Mouse (Mus musculus): Measurements from ENCODE around the gene Mif4gd. TPM values are rescaled to one million over a fixed set of nuclear protein-coding genes. Genes with fewer than 3 reads are reported as not detected.

Gene Mif4gd
- polyA plus RNA-seq, 1 experiment from 2014 or later = 35.9 TPM

DNA sequence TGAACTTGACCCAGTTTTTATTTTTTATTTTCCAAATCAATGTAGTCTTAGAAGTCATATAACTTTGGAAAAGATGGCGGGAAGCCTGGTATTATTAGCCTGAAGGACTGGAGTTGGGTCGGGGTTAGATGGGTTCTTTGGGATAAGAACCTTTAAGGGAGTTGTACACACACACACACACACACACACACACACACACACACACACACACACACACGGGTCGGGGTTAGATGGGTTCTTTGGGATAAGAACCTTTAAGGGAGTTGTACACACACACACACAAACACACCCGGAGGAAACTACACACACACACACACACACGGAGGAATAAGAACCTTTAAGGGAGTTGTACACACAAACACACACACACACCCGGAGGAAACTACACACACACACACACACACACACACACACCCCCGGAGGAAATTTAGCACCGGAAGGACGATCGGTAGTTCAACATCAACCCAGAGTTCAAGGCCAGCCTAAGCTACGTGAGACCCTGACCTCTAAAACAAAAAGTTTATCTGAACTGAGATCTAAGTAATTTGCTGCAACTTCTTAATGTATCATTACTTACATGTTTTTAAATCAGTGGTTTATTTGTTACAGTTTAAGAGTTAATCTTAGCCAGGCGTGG lies 15.8 kb upstream of the Mif4gd start:
- Histone ChIP-seq H3K9me3 (replicated peaks; ENCODE audit: control insufficient read depth, low read length) (no peaks in the 10 kb centered on the region), H3K4me3 (replicated peaks; ENCODE audit: low read length) (peak overlapping the region; percentile 75), H3K27ac (ENCODE audit: low read length) (0 out of 2 replicates have a peak overlapping the region, but pooled peaks have one; percentile 34), H3K27me3 (ENCODE audit: control insufficient read depth, insufficient read depth, low read length) (no peaks in the 10 kb centered on the region), H3K4me2 (ENCODE audit: low read depth, low read length) (peak overlapping the region; percentile 47), H3K4me1 (ENCODE audit: control insufficient read depth, insufficient read depth, low read length) (peaks cover 6% of the 10 kb centered on the region), H3K36me3 (ENCODE audit: control insufficient read depth, insufficient read depth, low read length) (no peaks in the 10 kb centered on the region), H3K9ac (ENCODE audit: low read length) (peak overlapping the region; percentile 27; the same call in 1 of the 2 replicates)
- ATAC-seq (ENCODE audit: insufficient read depth, low FRiP score) = no peak
- WGBS = 47% methylated on average over 13 of the region's 13 CpGs

DNA sequence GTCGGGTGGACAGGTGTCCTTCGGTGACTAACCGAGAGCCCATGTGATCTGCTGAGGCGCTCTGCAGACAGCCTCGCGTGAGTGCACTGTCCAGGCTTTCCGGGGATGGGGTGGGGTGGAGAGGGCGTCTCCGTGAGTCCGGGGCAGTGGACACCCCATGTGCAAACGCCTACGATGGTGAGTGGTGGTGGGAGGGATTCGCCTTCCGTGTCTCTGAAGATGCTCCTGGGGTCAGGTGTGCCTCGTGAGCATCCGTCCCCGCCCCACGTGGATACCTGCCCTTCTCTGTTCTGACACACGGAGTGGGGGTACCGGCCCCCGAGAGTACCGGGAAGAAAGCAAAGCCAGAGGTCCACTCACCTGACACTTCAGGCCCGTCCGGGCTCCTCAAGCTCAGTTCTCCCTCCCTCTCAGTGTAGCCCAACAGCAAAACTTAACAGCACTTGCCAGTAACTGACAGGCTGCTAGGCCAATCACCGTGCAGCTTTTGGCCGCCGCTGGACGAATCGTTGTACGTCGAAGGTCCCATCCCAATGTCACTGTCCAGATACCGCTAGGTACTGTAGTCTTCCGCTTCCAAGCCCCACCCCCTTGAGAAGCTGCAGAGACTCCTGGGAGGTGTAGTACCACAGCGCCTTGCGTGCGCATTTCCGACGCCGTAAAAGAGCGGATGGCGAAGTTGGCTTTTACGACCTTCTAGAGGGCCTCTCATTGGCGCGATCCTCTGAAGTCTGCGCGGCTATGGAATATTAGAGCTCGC lies 15.1 kb upstream of the Mif4gd start, which contains the start of gene Slc25a19:
TSS of gene Slc25a19 (minus strand) at position 591 of the 760 bp plus-strand sequence.
- WGBS = 0% methylated on average over 47 of the region's 47 CpGs
- H3K9ac ChIP-seq (ENCODE audit: low read length) = peak within 1 kb of the TSS; percentile 79
- H3K9me3 ChIP-seq (replicated peaks; ENCODE audit: control insufficient read depth, low read length) = no peaks in the 10 kb centered on the region
- ATAC-seq (ENCODE audit: insufficient read depth, low FRiP score) = peak; percentile 98
- H3K27me3 ChIP-seq (ENCODE audit: control insufficient read depth, insufficient read depth, low read length) = no peaks in the 10 kb centered on the region
- peak within 1 kb of the TSS; percentile 75 for H3K4me3 ChIP-seq (replicated peaks; ENCODE audit: low read length)
- peak within 1 kb of the TSS; percentile 91 for H3K4me2 ChIP-seq (ENCODE audit: low read depth, low read length)
- no peaks in the 10 kb centered on the region for H3K36me3 ChIP-seq (ENCODE audit: control insufficient read depth, insufficient read depth, low read length)
- H3K27ac ChIP-seq (ENCODE audit: low read length) = peak within 1 kb of the TSS; percentile 34
- peaks cover 6% of the 10 kb centered on the region for H3K4me1 ChIP-seq (ENCODE audit: control insufficient read depth, insufficient read depth, low read length)

DNA sequence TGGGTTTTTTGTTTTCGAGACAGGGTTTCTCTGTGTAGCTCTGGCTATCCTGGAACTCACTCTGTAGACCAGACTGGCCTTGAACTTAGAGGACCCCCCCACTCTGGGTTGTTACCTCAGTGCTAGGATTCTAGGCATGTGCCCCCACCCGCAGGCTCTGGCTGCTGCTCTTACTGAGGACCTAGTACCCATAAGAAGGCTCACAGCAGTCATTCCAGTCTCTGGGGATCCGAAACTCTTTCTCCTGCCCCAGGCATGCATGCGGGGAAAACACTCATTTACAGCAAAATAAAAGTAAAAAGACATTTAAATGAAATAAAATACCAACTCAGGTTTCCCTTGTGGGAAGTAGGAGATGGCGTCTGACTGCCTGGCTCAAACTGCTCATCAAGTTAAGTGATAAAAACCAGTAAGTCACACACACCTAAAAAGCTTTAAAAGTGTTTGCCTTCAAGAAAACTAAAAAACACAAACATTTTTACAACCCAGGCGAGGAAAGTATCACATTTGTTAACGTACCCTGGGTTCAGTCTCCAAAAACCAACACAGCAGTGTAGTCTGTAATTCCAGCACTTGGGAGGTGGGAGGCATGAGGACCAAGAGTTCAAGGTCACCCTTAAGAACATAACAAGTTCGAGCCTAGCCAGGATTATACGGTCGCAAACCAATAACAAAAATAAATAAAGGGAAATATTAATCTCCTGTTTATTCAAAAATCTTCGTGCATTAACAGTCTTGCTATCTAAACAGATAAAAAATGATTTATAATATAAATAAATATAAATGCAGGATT lies 14.3 kb upstream of the Mif4gd start:
- H3K4me2 ChIP-seq (ENCODE audit: low read depth, low read length) = peak overlapping the region; percentile 91
- 40% methylated on average over 11 of the region's 11 CpGs for WGBS
- no peak for ATAC-seq (ENCODE audit: insufficient read depth, low FRiP score)
- peak overlapping the region; percentile 75 for H3K4me3 ChIP-seq (replicated peaks; ENCODE audit: low read length)
- no peak overlapping the region for H3K27ac ChIP-seq (ENCODE audit: low read length)
- no peaks in the 10 kb centered on the region for H3K9me3 ChIP-seq (replicated peaks; ENCODE audit: control insufficient read depth, low read length)
- H3K9ac ChIP-seq (ENCODE audit: low read length) = peak overlapping the region; percentile 79
- H3K4me1 ChIP-seq (ENCODE audit: control insufficient read depth, insufficient read depth, low read length) = peaks cover 6% of the 10 kb centered on the region
- H3K27me3 ChIP-seq (ENCODE audit: control insufficient read depth, insufficient read depth, low read length) = no peaks in the 10 kb centered on the region
- H3K36me3 ChIP-seq (ENCODE audit: control insufficient read depth, insufficient read depth, low read length) = peaks cover 8% of the 10 kb centered on the region; the same call in 1 of the 2 replicates

DNA sequence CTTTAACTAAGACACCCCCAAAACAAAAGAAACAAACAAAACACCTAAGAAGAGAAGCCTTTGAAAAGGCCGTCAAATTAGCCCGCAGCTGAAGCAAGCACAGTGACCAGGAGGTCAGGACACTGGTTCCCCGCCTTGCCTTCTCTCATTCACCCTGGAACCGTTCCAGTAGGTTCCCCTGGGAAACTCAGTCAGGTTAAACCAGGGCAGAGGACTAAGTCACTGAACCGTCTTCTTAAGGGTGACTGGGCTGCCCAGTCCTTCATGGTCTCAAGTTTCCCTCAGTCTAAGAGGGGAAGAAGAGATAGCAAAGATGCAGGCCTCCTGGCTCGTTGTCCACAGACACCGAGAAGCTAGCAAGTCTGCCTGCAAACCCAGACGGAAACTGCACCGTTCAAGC lies 13.1 kb upstream of the Mif4gd start:
- H3K36me3 ChIP-seq (ENCODE audit: control insufficient read depth, insufficient read depth, low read length) = peaks cover 8% of the 10 kb centered on the region; the same call in 1 of the 2 replicates
- peaks cover 6% of the 10 kb centered on the region; the same call in 1 of the 2 replicates for H3K4me1 ChIP-seq (ENCODE audit: control insufficient read depth, insufficient read depth, low read length)
- no peaks in the 10 kb centered on the region for H3K9me3 ChIP-seq (replicated peaks; ENCODE audit: control insufficient read depth, low read length)
- 76% methylated on average over 9 of the region's 9 CpGs for WGBS
- H3K27ac ChIP-seq (ENCODE audit: low read length) = no peak overlapping the region
- no peak overlapping the region for H3K4me3 ChIP-seq (replicated peaks; ENCODE audit: low read length)
- H3K4me2 ChIP-seq (ENCODE audit: low read depth, low read length) = no peak overlapping the region
- no peaks in the 10 kb centered on the region for H3K27me3 ChIP-seq (ENCODE audit: control insufficient read depth, insufficient read depth, low read length)
- no peak overlapping the region for H3K9ac ChIP-seq (ENCODE audit: low read length)
- no peak for ATAC-seq (ENCODE audit: insufficient read depth, low FRiP score)

DNA sequence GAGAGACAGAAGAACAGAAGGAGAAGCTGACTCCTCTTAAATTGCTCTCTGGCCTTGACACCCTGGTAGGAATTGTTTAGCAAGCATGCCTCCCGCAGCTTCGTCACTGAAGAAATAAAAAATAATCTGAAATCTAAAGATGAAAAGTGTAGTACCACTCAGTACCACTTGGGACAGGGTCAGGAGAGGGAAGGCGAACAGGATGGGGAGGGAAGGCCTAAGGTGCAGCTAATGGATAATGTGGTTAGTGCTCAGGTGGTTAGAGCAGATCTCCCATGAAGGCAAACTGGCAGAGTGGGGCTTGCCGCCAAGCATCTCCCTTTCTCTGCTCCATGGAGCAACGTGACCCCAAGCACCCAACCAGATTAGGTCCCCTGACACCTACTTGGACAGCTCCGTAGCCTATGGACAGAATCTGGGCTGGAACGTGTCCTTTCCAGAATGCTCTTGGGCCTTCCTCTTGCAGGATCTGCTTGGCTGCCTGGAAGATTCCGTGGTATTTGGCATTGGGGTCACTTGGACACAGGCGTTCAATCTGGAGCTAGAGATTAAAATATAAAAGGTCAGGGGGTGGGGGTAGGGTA lies 10.8 kb upstream of the Mif4gd start:
- no peak overlapping the region for H3K27ac ChIP-seq (ENCODE audit: low read length)
- peaks cover 6% of the 10 kb centered on the region; the same call in 1 of the 2 replicates for H3K4me1 ChIP-seq (ENCODE audit: control insufficient read depth, insufficient read depth, low read length)
- H3K27me3 ChIP-seq (ENCODE audit: control insufficient read depth, insufficient read depth, low read length) = no peaks in the 10 kb centered on the region
- H3K4me2 ChIP-seq (ENCODE audit: low read depth, low read length) = no peak overlapping the region
- H3K9ac ChIP-seq (ENCODE audit: low read length) = no peak overlapping the region
- ATAC-seq (ENCODE audit: insufficient read depth, low FRiP score) = no peak
- H3K9me3 ChIP-seq (replicated peaks; ENCODE audit: control insufficient read depth, low read length) = no peaks in the 10 kb centered on the region
- H3K36me3 ChIP-seq (ENCODE audit: control insufficient read depth, insufficient read depth, low read length) = peaks cover 8% of the 10 kb centered on the region; the same call in 1 of the 2 replicates
- 67% methylated on average over 9 of the region's 9 CpGs for WGBS
- H3K4me3 ChIP-seq (replicated peaks; ENCODE audit: low read length) = no peak overlapping the region

DNA sequence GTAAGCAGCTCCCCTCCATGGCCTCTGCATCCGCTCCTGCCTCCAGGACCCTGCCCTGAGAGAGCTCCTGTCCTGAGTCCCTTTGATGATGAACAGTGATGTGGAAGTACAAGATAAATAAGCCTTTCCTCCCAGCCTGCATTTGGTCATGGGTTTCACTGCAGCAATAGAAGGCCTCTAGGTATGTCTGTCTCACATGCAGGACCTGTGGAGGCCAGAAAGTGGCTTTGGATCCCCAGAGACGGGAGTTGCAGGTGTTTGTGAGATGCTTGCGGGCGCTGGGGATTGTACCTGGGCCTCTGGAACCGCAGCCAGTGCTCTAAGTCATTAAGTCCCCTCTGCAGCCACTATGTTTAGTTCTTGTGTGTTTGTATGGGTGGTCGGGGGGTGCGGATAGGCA lies 7.2 kb upstream of the Mif4gd start:
- peaks cover 12% of the 10 kb centered on the region for H3K36me3 ChIP-seq (ENCODE audit: control insufficient read depth, insufficient read depth, low read length)
- ATAC-seq (ENCODE audit: insufficient read depth, low FRiP score) = no peak
- H3K27me3 ChIP-seq (ENCODE audit: control insufficient read depth, insufficient read depth, low read length) = no peaks in the 10 kb centered on the region
- no peaks in the 10 kb centered on the region for H3K9me3 ChIP-seq (replicated peaks; ENCODE audit: control insufficient read depth, low read length)
- H3K4me1 ChIP-seq (ENCODE audit: control insufficient read depth, insufficient read depth, low read length) = no peaks in the 10 kb centered on the region
- 95% methylated on average over 7 of the region's 7 CpGs for WGBS
- H3K27ac ChIP-seq (ENCODE audit: low read length) = no peak overlapping the region
- no peak overlapping the region for H3K9ac ChIP-seq (ENCODE audit: low read length)
- no peak overlapping the region for H3K4me2 ChIP-seq (ENCODE audit: low read depth, low read length)
- no peak overlapping the region for H3K4me3 ChIP-seq (replicated peaks; ENCODE audit: low read length)

DNA sequence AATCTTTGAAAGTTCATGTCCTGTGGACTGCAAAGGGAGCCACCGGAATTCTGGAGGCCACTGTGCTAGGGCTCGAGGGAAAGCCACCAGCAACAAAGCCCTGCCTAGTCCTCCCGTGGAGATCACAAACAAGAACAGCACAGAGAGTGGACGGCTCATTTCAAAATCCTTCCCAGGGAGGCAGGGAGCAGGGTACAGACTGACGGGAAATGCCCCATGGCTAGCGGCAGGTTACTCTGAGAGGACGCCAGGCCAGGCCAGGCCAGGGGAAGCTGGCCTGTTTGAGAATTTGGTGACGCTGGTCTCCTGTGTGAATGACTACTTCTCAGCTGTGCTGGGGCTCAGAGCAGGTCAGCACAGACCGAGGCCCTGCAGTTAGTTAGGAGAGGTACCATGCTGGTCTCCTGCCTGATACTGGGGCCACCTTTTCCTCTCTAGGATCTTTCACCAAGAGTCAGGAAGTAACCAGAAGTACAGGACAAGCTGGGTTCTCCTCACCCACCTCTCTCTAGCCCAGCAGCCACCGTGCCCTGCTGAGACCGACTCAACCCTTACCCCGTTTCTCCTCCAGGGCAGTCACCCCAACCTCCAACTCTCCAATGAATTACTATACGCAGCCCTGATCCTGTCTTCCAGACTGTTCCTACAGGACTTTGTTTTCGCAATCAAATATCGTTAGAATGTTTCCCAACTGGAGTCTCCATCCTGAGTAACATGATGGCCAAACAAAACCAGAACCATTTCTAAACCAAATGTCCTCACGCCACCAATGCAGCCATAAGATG lies 6.2 kb upstream of the Mif4gd start:
- ATAC-seq (ENCODE audit: insufficient read depth, low FRiP score) = no peak
- no peak overlapping the region for H3K27ac ChIP-seq (ENCODE audit: low read length)
- H3K27me3 ChIP-seq (ENCODE audit: control insufficient read depth, insufficient read depth, low read length) = no peaks in the 10 kb centered on the region
- H3K9ac ChIP-seq (ENCODE audit: low read length) = no peak overlapping the region
- 86% methylated on average over 16 of the region's 16 CpGs for WGBS
- H3K36me3 ChIP-seq (ENCODE audit: control insufficient read depth, insufficient read depth, low read length) = peaks cover 13% of the 10 kb centered on the region
- H3K4me1 ChIP-seq (ENCODE audit: control insufficient read depth, insufficient read depth, low read length) = 0 out of 2 replicates have a peak, but pooled peaks cover 4% of the 10 kb centered on the region
- no peaks in the 10 kb centered on the region for H3K9me3 ChIP-seq (replicated peaks; ENCODE audit: control insufficient read depth, low read length)
- no peak overlapping the region for H3K4me2 ChIP-seq (ENCODE audit: low read depth, low read length)
- no peak overlapping the region for H3K4me3 ChIP-seq (replicated peaks; ENCODE audit: low read length)

DNA sequence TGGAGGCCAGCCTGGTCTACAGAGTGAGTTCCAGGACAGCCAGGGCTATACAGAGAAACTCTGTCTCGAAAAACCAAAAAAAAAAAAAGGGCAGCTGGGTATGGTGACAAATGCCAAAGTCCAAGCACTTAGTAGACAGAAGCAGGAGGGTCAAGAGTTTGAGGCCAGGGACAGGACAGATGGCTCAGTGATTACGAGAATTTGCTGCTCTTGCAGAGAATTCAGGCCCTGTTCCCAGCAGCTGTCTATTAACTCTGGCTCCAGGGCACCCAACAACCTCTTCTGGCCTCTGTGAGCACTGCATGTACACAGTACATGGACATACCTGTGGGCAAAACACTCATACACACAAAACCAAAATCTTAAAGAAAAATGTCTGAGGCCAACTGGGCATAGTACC lies 5.2 kb upstream of the Mif4gd start:
- H3K36me3 ChIP-seq (ENCODE audit: control insufficient read depth, insufficient read depth, low read length) = peaks cover 13% of the 10 kb centered on the region
- peaks cover 11% of the 10 kb centered on the region for H3K4me1 ChIP-seq (ENCODE audit: control insufficient read depth, insufficient read depth, low read length)

More for the DNA sequence above, 5.2 kb upstream of the Mif4gd start:
- Histone ChIP-seq H3K9me3 (replicated peaks; ENCODE audit: control insufficient read depth, low read length) (no peaks in the 10 kb centered on the region), H3K27ac (ENCODE audit: low read length) (no peak overlapping the region), H3K27me3 (ENCODE audit: control insufficient read depth, insufficient read depth, low read length) (no peaks in the 10 kb centered on the region), H3K9ac (ENCODE audit: low read length) (no peak overlapping the region), H3K4me2 (ENCODE audit: low read depth, low read length) (no peak overlapping the region), H3K4me3 (replicated peaks; ENCODE audit: low read length) (no peak overlapping the region)
- WGBS = 83% methylated on average over 2 of the region's 2 CpGs
- no peak for ATAC-seq (ENCODE audit: insufficient read depth, low FRiP score)
